Mouse (Mus musculus) cortical plate, adult 2 months (tissue): ENCODE measurements around the gene Zmiz1.

ENCODE experiments used
- CTCF ChIP-seq: fragments of 200-500 bp; IDR thresholded peaks from 2 replicates; pipeline ENCODE4 v1.5.1; 2011; ENCODE audit warnings: mild to moderate bottlenecking, control low read depth, low read length; ENCODE audit not compliant: insufficient read depth; ENCODE audit errors: extremely low read depth
- POLR2A ChIP-seq: fragments of 200-500 bp; IDR thresholded peaks from 2 replicates; pipeline ENCODE4 v1.6.1; 2011; ENCODE audit warnings: mild to moderate bottlenecking, low read length, control low read depth; ENCODE audit not compliant: insufficient read depth; ENCODE audit errors: extremely low read depth

DNA sequence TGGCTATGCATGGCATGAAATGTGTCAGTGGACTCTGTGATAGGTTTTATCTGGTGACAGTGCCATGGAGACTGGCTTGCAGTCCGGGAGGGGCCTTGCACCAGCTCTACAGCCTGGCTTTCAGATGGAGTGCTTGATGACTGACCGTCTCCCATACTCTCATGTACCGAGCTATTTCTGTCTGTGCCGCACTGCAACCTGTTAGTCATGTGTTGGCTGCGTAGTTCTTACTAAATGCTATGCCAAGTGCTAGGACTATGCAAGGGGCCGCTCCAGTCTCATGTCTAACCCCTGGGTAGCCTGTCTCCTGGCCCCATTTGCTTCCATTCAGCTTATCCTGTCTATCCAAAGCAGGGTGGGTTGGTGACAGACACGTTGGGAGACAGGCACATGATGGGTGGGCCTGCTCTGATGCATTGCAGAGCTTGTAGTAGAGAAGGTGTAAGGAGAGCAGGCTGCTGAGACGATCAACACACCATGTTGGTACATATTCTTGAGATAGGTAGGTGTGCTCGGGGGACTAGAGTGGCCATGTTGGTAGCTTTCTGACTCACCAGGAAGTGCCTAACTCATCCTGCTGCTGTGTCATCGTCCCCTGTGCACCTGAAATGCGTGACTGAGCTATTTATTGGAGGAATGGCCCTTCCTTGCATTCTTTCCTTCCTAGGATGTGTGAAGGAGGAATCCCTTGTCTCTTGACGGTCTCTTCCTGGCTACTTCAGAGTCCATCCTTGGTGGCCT lies 171.1 kb downstream of the Zmiz1 start:
- no peak for TF ChIP-seq POLR2A
- no peak for TF ChIP-seq CTCF
